Mouse (Mus musculus) kidney, adult 11 months (tissue): ENCODE data around the gene St7l.
A peak's percentile ranks its signal among the peaks of the same experiment; 100 is the strongest.

ENCODE experiments used
- DNase-seq: peaks from one replicate; pipeline ENCODE4 v3.0.0; 2022

The St7l gene

DNA sequence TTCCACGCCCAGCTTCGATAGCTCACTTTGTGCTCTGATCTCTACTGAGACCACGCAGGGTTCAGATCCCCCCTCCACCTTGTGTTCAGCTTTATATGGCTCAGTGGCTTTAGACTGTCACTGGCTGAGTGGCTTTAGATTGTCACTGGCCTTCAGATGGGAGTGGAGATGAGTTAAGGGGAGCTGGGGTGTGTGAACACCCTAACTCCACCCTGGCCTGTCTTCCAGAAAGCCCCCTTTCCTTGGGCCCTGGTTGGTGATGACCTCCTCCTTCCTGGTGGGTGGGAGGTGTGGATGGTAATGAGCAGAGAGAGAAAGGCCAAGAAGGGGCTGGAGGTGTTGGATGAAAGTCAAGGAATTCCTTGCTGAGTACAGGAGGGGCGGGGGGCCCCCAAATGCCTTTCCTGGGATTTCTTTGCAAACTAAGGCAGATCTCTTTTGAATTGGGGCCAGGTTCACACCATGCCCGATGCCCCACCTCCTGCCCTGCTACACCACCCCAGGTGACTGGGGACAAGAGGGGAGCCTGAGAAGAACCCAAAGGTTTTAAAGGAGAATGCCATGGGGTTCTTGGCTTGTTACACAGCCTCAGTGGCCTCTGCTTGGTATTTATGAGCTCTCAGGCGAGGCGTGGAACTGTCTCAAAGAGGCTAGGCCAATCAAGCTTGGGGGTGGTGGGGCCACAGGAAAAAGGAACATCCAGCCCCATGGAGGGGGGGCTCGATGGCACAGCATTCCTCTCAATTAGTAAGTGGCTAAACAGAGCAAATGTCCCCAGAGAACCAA is 101.5 kb downstream of the St7l start:
- no peak for DNase-seq

DNA sequence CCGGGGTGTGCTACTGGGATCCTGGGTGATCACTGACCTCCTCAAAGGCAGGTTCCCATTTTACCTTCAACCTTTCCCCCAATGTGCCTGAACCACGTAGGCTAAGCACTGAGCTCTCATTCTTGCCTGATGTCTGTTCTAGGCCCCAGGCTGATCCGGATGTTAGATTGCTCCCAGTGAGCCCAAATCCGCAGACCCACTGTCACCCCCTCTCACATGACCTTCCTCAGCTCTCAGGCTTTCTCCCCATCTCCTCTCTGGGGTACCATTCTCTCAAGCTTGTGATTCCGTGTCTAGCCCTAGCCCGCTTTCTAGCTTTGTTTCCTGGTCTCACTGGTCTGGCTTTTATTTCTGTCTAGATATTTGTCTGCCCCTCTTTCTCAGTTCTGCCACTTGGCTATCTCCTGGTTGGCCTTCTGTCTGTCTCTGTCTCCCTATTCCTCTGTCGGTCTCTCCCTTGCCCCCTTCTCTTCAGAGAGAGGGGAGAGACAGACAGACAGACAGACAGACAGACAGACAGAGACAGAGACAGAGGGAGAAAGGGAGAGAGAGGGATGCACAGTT is 102.3 kb downstream of the St7l start:
- DNase-seq: no peak

DNA sequence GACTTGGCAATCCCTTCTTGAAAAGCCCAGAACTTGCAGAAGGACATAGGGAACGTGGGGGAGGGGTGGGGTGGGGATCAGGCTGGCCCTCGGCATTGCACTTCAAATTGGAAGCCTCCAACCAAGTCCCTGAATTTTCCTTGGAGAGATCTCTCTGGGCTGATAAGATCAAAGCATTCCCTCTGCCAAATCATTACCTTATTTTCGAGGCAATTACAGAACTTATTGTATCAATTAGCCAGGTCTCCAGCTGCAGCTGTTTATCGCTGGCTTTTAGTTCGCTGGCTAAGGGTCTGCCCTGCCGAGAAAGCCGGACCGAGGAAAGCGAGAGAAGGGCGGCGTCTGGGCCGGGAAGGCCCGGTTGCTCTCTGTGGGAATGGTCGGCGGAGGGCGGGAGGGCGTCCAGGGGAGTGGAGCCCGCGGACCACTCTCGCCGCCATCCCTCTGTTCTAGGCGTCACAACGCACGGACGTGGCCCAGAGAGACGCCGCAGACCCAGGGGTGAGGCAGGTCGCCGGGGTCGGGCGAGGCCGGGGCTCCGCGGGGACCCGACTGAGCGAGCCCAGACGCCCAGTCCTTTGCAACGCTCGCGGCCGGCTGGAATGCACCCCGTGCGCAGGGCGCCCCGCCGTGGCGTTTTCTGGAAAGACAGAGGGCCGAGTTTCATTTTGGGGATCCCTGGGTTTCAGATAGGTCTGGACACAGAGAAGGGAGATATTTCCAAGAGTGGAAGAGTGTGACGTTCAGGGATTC is 103.9 kb downstream of the St7l start:
- DNase-seq: peak; percentile 69
